Mouse (Mus musculus) CD4-positive helper T cell, adult 2 months (primary cell): ENCODE results near the gene Gm21885.

Experiments
- DNase-seq: peaks from one replicate; pipeline ENCODE4 v3.0.0-alpha.2; 2012; ENCODE audit warnings: low read depth, missing footprints, low spot score

Gm21885 gene

DNA sequence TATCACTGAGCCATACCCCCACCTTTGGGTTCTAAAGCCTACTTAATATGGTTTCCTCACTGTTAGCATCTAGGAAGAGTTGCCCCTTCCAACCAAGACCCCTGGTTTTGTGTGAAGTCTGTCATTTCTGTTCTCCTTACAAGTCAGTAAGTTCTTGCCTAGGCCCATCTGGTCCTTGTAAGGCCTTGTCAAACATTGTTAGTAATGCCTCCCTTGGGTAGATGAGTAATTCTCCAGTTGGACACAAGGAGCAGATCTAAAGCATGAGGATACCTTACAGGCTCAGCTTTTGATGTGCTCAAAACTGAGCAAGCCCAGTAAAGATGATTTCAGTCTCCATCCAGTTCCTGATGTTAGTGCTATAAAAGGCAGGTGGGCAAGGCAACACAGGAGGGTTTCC, 12.9 kb upstream of the Gm21885 start:
- no peak for DNase-seq

DNA sequence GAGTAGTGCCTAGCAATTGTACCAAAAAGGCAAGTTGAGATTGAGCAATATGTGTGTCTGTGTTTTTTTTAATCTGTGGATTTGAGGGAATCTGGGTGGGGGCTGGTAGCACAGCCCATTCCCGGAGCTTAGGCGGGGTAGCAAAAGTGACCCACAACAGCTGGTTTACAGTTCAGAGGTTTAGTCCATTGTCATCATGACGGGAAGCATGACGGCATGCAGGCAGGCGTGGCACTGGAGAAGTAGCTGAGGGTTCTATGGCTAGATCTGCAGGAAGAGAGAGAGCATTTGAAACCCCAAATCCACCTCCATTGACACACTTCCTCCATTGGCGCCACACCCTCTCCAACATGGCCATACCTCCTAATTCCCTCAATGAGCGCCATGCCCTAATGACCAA, 11.8 kb upstream of the Gm21885 start:
- DNase-seq, result no peak

DNA sequence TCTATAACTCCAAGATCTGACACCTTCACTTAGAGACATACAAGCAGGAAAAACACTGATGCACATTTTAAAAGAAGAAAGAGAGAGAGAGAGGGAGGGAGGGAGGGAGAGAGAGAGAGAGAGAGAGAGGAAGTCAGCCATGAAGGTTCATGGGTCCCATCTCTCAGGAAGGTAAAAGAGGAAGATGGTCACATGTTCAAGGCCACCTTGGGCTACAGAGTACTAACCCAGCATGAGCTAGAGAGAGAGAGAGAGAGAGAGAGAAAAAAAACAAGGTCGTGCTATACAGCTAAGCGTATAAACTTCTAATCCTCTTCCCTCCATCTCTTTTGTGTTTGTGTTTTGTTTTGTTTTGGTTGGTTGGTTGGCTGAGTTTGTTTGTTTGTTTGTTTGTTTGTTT, 10.7 kb upstream of the Gm21885 start:
- DNase-seq, result no peak

DNA sequence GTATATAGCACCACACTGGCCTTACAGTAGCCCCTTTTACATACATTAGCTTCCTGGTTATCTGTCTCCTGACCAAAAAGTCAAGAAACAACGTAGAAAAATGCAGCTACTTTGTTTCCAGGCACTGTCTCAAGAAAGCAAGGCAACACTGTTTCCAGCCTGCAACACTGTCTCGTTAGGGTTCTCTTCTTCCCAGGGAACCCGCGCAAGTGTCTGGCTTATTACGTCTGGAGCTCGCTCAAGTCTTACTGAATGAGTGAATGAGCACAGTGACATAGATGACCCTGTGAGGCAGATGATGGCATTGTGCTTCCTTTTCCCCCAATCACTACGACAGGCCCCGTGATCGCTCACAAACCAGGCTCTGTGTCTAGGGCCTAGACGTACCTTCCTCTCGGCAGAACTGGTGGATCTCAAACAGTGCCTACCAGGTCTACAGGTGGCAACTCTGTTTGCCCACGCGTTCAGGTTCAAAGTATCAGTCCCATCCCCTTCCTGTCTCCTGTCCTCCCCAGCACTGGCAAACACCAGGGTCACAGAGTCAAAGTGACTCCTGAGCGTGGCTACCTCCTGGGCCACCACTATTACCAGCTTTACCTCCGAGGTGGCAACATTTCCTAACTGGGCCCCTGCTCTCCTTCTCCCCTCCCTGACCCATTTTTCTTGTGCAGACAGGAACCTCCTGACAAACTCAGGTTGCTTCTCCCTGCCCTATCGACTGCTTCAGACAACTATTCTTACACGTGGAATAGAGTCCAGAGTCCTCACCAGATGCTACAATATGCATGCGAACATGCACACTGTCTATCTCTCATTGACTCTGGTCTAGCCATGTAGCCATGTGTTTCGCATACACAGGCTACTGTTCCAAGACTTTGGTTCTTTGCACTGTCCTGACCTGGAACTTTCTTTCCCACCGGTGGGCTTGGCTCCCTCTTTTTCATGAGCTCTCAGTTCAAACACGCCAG, 8.4 kb upstream of the Gm21885 start:
- DNase-seq, result no peak

DNA sequence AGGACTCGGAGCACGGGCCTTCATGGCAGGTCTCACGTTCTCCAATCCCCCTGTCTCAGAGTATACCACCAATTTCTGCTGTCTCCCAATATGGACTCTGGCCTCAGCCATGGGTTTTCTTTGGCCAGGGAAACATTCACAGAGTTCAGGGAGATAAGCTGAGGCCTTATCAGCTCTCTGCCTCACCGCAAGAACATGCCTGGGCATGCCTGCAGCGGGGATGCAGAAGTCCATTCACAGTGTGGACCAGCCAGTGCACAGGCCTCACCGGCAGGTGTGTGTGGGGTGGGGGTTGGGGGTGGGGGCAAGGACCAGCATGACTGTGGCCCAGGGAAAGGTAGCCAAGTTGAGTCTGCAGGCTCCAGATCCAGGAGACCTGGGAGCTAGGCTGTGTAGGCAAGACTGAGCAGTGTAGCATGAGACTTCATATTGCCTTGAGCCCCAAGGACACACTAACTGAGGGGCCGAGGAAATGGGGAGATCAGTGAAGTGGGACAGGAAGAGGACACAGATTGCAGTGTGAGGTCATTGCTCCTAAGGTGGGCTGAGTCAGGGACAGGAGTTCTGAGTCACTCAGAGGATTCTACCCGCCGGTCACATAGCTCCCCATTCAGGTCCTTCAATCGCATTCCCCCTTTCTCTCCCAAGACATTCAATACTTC, 7.3 kb upstream of the Gm21885 start:
- peak; percentile 21 for DNase-seq

DNA sequence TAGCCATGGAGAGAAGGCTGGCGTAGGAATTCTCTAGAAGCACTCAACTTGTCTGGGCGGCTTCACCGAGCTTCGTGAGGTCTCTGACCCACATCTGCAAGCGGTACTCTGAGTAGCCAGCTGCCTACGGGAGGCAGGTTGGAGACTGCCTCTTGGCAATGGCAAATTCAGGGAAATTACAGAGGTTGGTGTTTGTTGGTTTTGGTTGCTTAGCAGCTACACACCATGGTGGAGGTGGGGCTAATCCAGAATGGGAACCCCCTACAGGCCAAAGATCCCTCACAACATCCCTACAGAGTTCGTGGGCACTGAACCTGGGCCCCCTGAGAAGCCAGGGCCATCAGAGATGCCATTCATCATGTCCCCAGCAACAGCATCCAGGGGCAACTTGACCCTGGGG, 6.4 kb upstream of the Gm21885 start:
- peak; percentile 78 for DNase-seq

DNA sequence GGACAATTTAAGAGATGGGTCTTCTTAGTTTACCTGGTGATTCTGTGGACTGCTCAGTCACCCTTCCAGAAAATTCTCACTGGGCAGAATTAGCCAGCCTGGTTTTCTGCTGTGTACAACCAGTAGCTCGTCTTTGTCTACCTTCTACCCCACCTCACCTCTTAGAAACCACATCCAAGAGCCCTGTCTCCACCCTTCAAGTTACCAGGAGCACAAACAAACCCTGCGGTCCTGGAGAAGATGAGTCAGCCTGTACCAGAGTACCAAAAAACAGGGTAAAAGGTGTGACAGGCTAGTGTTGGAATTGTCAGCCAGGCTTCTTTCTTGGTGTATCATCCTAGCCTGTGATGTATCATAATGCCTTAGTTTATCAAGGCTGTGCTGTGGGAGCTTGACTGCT, 6.0 kb upstream of the Gm21885 start:
- peak; percentile 89 for DNase-seq

DNA sequence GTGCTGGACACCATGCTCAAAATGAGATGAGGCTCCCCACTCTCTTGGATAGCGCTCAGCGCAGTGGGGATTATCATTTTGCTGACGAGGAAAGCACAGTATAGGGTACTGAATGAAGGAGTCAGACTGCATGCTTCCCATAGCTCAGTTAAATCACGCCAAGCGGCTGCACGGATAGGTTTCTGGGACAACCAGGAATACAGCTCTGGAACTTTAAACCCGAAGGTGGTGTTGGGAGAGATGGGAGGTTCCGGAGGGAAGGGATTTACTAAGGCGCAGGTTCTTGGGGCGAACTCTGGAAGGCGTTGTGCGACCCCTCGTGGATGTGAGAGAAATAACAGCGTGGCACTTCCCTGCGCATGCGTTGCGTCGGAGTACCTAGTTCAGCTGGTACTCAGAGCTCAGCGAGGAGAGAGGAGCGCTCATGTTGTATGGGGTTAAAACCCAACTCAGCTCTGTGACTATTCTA, 4.8 kb upstream of the Gm21885 start:
- DNase-seq, result peak; percentile 85

DNA sequence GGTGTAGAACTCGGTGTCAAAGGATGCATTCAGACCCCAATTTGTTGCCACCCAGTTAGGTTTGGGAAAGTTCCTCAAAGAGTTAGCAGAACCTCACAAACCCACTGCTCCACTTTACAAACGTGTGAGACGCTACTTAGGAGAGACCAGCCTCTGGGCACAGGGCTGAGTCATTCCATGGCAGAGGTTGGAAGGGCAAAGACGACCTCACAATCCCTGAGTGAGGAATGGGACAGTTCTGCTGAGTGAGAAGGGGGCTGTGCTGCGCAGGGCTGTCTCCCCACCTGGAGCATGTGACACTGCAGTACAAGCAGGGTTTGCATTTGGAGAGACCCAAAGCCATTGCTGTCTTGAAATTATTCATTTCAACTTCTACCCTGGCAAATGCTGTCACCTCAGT, 618 bp downstream of the Gm21885 start:
- no peak for DNase-seq

DNA sequence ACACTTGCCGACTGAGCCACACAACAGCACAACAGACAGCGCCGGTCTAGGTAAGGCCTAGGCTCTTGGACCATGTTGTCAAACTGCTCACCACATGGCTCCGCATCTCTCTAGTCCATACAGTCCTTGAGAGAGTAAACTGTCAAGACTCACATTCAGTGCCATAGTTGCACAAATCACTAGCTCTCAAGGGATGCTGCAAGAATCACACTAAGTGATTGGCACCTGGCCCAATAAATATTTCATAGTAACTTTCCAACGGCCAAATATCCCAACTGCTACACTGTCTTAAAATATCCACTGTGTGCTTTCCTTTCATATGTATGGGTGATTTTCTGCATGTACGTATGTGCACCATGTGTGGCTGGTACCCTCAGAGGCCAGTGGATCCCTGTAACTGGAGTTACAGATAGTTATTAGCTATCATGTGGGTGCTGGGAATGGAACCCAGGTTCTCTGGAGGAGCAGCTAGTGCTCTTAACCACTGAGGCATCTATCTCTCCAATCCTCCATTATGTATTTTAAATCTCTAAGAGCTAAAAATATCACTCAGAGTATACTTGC, 1.9 kb downstream of the Gm21885 start:
- no peak for DNase-seq

DNA sequence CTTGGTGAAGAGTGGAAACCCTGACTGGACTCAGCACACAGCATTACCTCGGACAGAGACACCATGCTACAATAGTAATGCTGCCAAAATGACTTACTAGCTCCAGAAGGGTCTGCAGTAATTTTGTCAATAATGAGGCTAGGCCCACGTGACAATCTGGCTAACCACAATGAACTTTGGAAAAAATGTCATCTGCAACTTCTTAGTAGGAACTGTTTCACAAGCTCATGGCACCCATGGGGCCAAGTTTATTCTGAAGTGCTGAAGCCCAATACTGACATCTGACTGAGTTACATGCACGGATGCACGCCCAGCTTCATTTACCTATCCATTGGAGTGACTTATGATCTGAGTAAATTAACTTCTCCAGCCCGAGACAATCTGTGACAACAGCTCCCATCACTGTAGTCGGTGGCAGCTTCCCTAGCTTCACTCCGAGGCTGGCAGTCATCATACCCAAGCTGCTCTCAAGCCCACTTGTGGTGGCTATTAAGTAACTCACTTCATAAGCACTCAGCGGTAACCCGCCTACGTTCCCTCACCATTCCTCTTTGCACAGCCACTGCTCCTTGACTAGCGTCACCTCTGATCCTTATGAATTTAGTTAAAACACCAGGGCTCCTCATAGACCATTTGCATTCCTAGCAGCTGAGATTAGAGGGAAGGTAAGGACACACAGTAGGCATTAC, 4.4 kb downstream of the Gm21885 start:
- no peak for DNase-seq

DNA sequence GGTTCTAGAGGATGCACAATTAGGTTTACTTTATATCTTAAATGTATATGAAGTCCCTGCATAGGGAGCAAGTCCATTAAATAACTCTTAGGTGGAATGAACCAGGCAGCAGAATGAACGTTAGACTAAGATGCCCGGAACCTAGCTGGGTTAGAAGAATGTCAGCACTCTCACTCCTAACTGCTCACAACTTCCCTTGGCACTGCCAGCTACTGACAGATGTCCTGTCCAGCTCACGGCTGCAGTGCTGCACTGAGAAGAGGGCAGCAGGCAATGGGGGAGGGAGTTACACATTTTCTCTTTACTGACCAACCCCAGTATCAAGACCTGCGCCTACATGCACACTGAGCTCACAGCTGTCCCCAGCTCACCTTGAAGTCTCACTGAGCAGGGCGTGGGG, 5.4 kb downstream of the Gm21885 start:
- DNase-seq, result no peak

DNA sequence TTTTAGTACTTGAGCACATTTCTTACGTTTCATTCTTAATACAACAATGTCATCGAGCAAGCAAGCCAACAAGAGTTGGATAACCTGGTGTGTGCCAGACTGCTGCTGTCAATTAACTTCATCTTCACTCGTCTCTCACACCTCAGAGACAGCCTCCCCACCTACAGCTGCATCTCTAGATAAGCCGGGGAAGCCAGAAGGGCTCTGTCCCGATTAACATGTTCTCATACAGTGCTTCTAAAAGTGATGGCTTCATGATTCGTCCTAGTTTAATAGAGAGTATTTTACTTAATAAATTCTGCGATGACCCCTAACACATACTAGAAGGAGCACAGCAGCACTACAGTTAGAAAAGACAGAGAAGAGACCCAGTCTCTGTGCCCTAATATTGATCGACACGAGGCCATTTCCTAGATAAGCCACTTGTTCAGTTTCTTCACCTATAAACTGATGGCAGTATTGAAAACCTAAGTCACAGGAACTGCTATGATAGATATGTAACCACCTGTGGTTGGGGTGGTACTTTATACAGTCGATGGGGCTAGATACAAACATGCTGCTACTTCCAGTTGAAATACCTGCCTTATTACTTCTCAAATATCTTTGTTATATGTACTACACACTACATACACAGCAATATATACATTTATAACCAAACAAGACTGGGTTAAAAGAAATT, 8.5 kb downstream of the Gm21885 start:
- DNase-seq, result no peak

DNA sequence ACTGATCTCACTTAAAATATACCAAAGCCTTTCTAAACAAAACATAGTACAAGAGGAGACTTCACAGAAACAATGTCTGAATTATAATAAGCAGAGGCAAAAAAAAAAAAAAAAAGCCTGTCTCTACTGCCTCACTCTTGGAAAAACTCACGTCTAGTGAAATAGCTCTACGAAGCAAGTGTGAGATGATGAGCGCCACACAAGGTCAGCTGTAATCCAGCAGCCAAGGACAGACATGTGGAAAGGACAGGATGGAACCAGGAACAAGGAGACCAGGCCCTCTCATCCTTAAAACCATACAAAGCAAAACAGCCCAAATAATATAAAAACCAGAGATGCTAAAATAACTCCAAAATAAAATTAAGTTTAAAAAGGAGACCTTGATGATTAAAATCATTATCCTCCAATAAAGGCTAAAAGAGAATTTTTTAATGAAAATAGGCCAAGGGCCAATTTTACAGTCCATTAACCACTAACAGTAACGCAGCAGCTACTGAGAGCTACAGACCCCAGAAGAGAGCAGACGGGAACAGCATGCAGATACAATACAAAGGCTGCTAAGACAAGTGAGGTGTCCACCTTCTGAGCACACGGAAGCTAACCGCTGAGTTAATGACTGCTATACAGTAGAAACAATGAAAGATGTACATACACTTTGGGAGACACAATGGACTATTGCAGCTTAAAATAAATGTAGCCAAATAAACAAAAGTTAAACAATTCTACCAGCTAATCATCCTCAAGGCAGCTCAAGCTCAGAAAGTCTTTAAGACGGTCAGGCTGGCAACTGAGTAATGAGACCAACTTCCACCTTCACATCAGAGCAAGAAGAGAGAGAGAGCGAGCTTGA, 13.5 kb downstream of the Gm21885 start:
- DNase-seq, result no peak

DNA sequence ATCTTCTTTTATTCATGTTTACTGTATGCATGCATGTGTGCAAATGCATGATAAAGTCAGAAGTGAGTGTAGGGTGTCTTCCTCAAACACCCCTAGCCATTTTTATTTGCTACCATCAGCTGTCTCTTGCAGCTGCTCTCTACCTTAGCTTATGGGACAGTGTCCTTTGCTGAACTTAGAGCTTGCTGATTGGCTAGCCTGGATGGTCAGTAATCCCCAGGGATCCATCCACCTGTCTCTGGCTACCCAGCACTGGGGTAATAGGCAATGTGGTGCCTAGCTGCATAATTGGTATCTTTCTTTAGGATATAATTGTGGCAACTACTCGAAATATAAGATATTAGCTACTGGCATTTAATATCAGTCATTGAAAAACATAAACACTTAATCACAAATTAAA, 31.1 kb downstream of the Gm21885 start:
- DNase-seq, result no peak

DNA sequence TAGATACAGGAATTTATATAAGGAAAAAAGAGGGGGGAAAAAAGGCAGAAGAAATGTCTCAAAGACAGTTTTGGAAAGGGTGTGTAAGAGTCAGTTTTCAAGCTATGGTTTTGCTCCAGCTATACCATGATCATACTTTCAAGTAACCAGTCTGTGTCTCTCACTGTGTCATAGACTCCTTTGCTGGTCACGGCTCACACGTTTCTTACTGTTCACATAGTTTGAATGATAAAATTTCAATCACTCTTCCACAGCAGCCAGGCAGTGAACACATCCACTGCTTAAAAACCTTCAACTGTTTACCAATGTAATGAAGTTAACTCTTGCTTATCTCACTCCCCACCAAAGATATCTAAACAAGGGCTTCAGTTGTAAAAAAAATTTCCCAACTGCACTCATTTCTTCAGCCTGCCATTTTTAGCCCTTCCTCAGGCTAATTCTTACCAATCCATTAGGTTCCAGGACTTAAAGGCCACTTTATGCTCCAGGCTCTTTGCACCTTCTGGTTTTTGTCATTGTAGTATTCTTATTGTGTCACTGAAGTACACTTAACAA, 32.5 kb downstream of the Gm21885 start:
- DNase-seq, result no peak

DNA sequence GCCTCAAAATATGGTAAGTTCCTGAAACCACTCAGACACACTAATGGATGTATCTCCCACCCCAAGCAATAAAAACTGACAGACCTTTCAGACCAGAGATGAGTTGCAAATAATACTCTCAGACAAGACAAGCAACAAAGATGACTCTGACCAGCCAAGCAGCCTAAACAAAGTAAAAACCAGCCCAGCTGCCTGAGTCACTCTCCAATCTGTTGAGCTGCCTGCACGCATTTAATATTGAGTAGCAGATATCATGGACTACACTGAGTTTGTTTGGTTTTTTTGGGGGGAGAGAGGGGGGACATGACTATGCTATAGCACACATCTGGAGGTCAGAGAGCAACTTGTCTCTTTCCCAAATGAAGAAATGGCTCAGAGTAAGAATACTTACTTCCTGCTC, 33.6 kb downstream of the Gm21885 start:
- no peak for DNase-seq

DNA sequence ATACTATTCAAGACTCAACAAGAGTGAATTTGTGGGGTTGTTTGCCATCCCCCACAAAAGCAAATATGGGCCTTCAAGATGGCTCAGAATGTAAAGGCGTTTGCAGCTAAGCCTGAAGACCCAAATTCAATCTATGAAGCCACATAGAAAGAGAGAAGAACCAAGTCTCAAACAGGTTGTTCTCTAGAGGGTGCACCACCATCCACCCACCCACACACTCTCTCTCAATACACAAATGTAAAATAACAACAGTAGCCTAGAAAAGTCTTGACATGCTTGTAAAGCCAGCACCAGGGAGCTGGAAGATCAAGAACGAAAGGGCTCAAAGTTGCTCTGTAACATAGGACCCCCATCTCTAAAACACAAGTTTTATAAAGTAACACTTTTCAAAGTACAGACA, 34.9 kb downstream of the Gm21885 start:
- DNase-seq, result no peak

DNA sequence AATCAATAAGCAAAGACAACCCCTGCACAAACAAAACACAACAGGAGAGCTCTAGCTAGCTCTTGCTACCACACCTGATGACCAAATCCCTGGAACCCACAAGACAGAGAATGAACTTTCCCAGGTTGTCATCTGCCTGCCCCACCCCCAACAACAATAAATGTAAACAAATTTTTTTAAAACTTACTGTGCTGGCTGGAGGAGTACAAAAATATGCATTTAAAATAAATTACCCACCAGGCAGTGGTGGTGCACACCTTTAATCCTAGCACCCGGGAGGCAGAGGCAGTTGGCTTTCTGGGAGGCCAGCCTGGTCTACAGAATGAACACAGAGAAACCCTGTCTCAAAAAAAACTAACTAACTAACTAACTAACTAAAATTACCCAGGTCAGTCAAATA, 35.3 kb downstream of the Gm21885 start:
- no peak for DNase-seq

DNA sequence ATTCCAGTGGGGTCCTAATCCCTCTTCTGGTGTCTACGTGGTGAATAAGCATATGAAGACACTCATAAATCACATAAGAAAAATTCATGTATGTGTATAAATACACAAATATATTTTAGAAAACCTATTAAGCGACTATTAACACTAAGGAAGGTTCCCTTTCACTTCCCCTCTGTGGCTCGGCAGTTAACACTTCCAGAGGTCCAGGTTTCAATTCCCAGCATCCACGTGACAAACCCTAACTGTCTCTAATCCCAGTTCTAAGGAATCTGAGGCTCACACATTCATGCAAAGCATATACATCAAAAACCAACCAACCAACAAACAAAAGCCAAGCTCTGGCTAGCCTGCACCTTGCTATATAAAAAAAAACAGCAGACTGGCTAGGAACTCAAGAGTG, 35.8 kb downstream of the Gm21885 start:
- DNase-seq, result no peak
